Mouse (Mus musculus): ENCODE results near the gene Gtf3c2.

DNA sequence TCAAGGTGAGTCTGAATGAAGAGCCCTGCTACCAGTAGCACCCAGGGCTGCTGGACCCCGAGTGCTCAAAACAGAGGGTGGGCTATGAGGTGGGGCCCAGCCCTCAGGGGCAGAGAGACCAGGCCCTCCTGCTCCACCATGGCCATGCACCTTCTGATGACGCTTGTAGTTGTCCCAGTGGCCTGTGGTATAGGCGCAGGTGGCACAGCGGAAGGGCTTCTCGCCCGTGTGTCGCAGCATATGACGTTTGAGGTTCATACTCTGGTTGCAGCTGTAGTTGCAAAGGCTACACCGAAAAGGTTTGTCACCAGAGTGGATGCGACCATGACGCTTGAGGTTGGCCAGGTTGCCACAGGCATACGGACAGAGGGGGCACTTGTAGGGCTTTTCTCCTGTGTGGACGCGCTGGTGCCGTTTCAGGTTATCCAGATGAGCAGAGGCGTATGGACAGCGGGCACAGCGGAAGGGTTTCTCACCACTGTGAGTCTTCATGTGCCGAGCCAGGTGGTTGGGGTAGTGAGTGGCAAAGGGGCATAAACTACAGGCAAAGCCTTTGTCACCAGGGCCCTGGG, 19.5 kb upstream of the Gtf3c2 start:
- TF ChIP-seq CTCF (IDR thresholded peaks at IDR 0.05; ENCODE audit: control insufficient read depth, insufficient read depth, insufficient replicate concordance, low read depth, low read length) (no peak), POLR2A (IDR thresholded peaks at IDR 0.05; ENCODE audit: control insufficient read depth, low read depth, low read length) (no peak)

Data from testis, adult 2 months (tissue).